Mouse (Mus musculus): ENCODE measurements at regions not wholly inside any gene's neighbourhood (a gene's known extent, or its start where the extent isn't known, plus 50 kb on each side); places are given as distances from the start of the nearest gene placed in this dataset.
"Not testable (repeated sequence)": the region's sequence is repeated elsewhere in the genome, so short reads cannot be mapped to it uniquely, and the experiment has no call there.

GRCm38 (mm10) chr7:138758386-138758785, 87.5 kb upstream of the Ppp2r2d start:
- no peak overlapping the region for H3K4me2 ChIP-seq (replicated peaks)
- no peak overlapping the region for H3K4me3 ChIP-seq (replicated peaks)
- 71% methylated on average over 1 of the region's 1 CpGs for WGBS
- no peak for ATAC-seq
- H3K27me3 ChIP-seq (replicated peaks), result no peaks in the 10 kb centered on the region
- no peak overlapping the region for H3K27ac ChIP-seq
- no peaks in the 10 kb centered on the region for H3K9me3 ChIP-seq
- H3K4me1 ChIP-seq (replicated peaks), result no peaks in the 10 kb centered on the region
- no peak overlapping the region for H3K9ac ChIP-seq
- no peaks in the 10 kb centered on the region for H3K36me3 ChIP-seq

GRCm38 (mm10) chr7:138748442-138748841, 97.4 kb upstream of the Ppp2r2d start:
- H3K36me3 ChIP-seq, result no peaks in the 10 kb centered on the region
- no peak for ATAC-seq
- 75% methylated on average over 2 of the region's 2 CpGs for WGBS

GRCm38 (mm10) chr7:138746616-138747015, 99.3 kb upstream of the Ppp2r2d start:
- H3K4me2 ChIP-seq (replicated peaks), result no peak overlapping the region
- no peak overlapping the region for H3K4me3 ChIP-seq (replicated peaks)
- no peaks in the 10 kb centered on the region for H3K4me1 ChIP-seq (replicated peaks)
- no peaks in the 10 kb centered on the region for H3K36me3 ChIP-seq
- WGBS, result 62% methylated on average over 8 of the region's 8 CpGs
- H3K9me3 ChIP-seq, result no peaks in the 10 kb centered on the region
- H3K9ac ChIP-seq, result no peak overlapping the region
- no peaks in the 10 kb centered on the region for H3K27me3 ChIP-seq (replicated peaks)
- ATAC-seq, result no peak
- H3K27ac ChIP-seq, result no peak overlapping the region

More at GRCm38 (mm10) chr7:138748442-138748841, 97.4 kb upstream of the Ppp2r2d start:
- Histone ChIP-seq H3K4me3 (replicated peaks) (no peak overlapping the region), H3K27ac (no peak overlapping the region), H3K27me3 (replicated peaks) (no peaks in the 10 kb centered on the region), H3K4me2 (replicated peaks) (no peak overlapping the region), H3K4me1 (replicated peaks) (no peaks in the 10 kb centered on the region), H3K9me3 (no peaks in the 10 kb centered on the region), H3K9ac (no peak overlapping the region)

GRCm38 (mm10) chr7:138742516-138742845, 103.4 kb upstream of the Ppp2r2d start:
- Histone ChIP-seq H3K9me3 (no peaks in the 10 kb centered on the region), H3K4me2 (replicated peaks) (no peak overlapping the region), H3K4me1 (replicated peaks) (no peaks in the 10 kb centered on the region), H3K36me3 (no peaks in the 10 kb centered on the region), H3K9ac (no peak overlapping the region), H3K27ac (no peak overlapping the region), H3K4me3 (replicated peaks) (no peak overlapping the region), H3K27me3 (replicated peaks) (no peaks in the 10 kb centered on the region)
- no peak for ATAC-seq
- WGBS, result 82% methylated on average over 4 of the region's 4 CpGs

GRCm38 (mm10) chr7:138741816-138742515, 103.9 kb upstream of the Ppp2r2d start:
- Histone ChIP-seq H3K4me1 (replicated peaks) (no peaks in the 10 kb centered on the region), H3K4me2 (replicated peaks) (no peak overlapping the region), H3K9me3 (no peaks in the 10 kb centered on the region), H3K4me3 (replicated peaks) (no peak overlapping the region), H3K27me3 (replicated peaks) (no peaks in the 10 kb centered on the region), H3K9ac (no peak overlapping the region), H3K27ac (no peak overlapping the region), H3K36me3 (no peaks in the 10 kb centered on the region)
- no peak for ATAC-seq
- WGBS, result 62% methylated on average over 7 of the region's 7 CpGs

GRCm38 (mm10) chr7:138734254-138734653, 111.6 kb upstream of the Ppp2r2d start:
- Histone ChIP-seq H3K4me2 (replicated peaks) (no peak overlapping the region), H3K27ac (no peak overlapping the region), H3K9me3 (no peaks in the 10 kb centered on the region), H3K9ac (no peak overlapping the region), H3K4me1 (replicated peaks) (no peaks in the 10 kb centered on the region), H3K4me3 (replicated peaks) (no peak overlapping the region), H3K36me3 (no peaks in the 10 kb centered on the region), H3K27me3 (replicated peaks) (no peaks in the 10 kb centered on the region)
- WGBS, result 27% methylated on average over 4 of the region's 4 CpGs
- ATAC-seq, result no peak

- no peak overlapping the region for H3K27ac ChIP-seq
- no peaks in the 10 kb centered on the region for H3K9me3 ChIP-seq
- H3K27me3 ChIP-seq (replicated peaks), result no peaks in the 10 kb centered on the region
- no peak overlapping the region for H3K9ac ChIP-seq
- H3K4me3 ChIP-seq (replicated peaks), result no peak overlapping the region
- no peak for ATAC-seq
- 89% methylated on average over 2 of the region's 2 CpGs for WGBS
- H3K36me3 ChIP-seq, result no peaks in the 10 kb centered on the region
- H3K4me2 ChIP-seq (replicated peaks), result no peak overlapping the region
- no peaks in the 10 kb centered on the region for H3K4me1 ChIP-seq (replicated peaks)
Measured at GRCm38 (mm10) chr7:138724829-138725228, 121.0 kb upstream of the Ppp2r2d start.

GRCm38 (mm10) chr7:138719608-138720007, 126.3 kb upstream of the Ppp2r2d start:
- H3K9ac ChIP-seq, result no peak overlapping the region
- no peaks in the 10 kb centered on the region for H3K9me3 ChIP-seq
- 59% methylated on average over 5 of the region's 5 CpGs for WGBS
- ATAC-seq, result no peak
- H3K4me1 ChIP-seq (replicated peaks), result no peaks in the 10 kb centered on the region
- no peaks in the 10 kb centered on the region for H3K27me3 ChIP-seq (replicated peaks)
- H3K4me2 ChIP-seq (replicated peaks), result no peak overlapping the region
- H3K27ac ChIP-seq, result no peak overlapping the region
- H3K36me3 ChIP-seq, result no peaks in the 10 kb centered on the region
- no peak overlapping the region for H3K4me3 ChIP-seq (replicated peaks)

GRCm38 (mm10) chr7:138719115-138719514, 126.8 kb upstream of the Ppp2r2d start:
- Histone ChIP-seq H3K4me3 (replicated peaks) (no peak overlapping the region), H3K4me1 (replicated peaks) (no peaks in the 10 kb centered on the region), H3K36me3 (no peaks in the 10 kb centered on the region), H3K27me3 (replicated peaks) (no peaks in the 10 kb centered on the region), H3K4me2 (replicated peaks) (no peak overlapping the region), H3K27ac (no peak overlapping the region), H3K9me3 (no peaks in the 10 kb centered on the region), H3K9ac (no peak overlapping the region)
- no peak for ATAC-seq
- 56% methylated on average over 3 of the region's 3 CpGs for WGBS

GRCm38 (mm10) chr7:138714731-138715130, 131.1 kb upstream of the Ppp2r2d start:
- Histone ChIP-seq H3K9ac (no peak overlapping the region), H3K4me1 (replicated peaks) (no peaks in the 10 kb centered on the region), H3K4me3 (replicated peaks) (no peak overlapping the region), H3K36me3 (no peaks in the 10 kb centered on the region), H3K27ac (no peak overlapping the region), H3K27me3 (replicated peaks) (no peaks in the 10 kb centered on the region), H3K4me2 (replicated peaks) (no peak overlapping the region), H3K9me3 (no peaks in the 10 kb centered on the region)
- ATAC-seq, result no peak
- WGBS, result 74% methylated on average over 1 of the region's 1 CpGs

- H3K9me3 ChIP-seq, result no peaks in the 10 kb centered on the region
- 73% methylated on average over 6 of the region's 6 CpGs for WGBS
- no peak overlapping the region for H3K4me2 ChIP-seq (replicated peaks)
- no peaks in the 10 kb centered on the region for H3K36me3 ChIP-seq
- H3K9ac ChIP-seq, result no peak overlapping the region
- H3K27me3 ChIP-seq (replicated peaks), result no peaks in the 10 kb centered on the region
- H3K27ac ChIP-seq, result no peak overlapping the region
- no peak for ATAC-seq
- no peak overlapping the region for H3K4me3 ChIP-seq (replicated peaks)
- no peaks in the 10 kb centered on the region for H3K4me1 ChIP-seq (replicated peaks)
Measured at GRCm38 (mm10) chr7:138708373-138708772, 137.5 kb upstream of the Ppp2r2d start.

- not testable (repeated sequence) for H3K36me3 ChIP-seq; H3K4me1 ChIP-seq (replicated peaks); ATAC-seq; H3K4me2 ChIP-seq (replicated peaks); H3K9me3 ChIP-seq; H3K4me3 ChIP-seq (replicated peaks); H3K27me3 ChIP-seq (replicated peaks); H3K27ac ChIP-seq; H3K9ac ChIP-seq
- 49% methylated on average over 1 of the region's 1 CpGs for WGBS
Measured at GRCm38 (mm10) chr7:138699599-138699998, 146.3 kb upstream of the Ppp2r2d start.

- 52% methylated on average over 7 of the region's 7 CpGs for WGBS
- no peaks in the 10 kb centered on the region for H3K4me1 ChIP-seq (replicated peaks)
- no peaks in the 10 kb centered on the region for H3K27me3 ChIP-seq (replicated peaks)
- no peak overlapping the region for H3K27ac ChIP-seq
- H3K9me3 ChIP-seq, result no peaks in the 10 kb centered on the region
- no peak overlapping the region for H3K4me2 ChIP-seq (replicated peaks)
- ATAC-seq, result no peak
- no peaks in the 10 kb centered on the region for H3K36me3 ChIP-seq
- no peak overlapping the region for H3K4me3 ChIP-seq (replicated peaks)
- H3K9ac ChIP-seq, result no peak overlapping the region
Measured at GRCm38 (mm10) chr7:138682161-138682560, 163.7 kb upstream of the Ppp2r2d start.

All from intestine, embryonic 15.5 days (tissue).